Mouse (Mus musculus) gastrocnemius, adult 2 months (tissue): Measurements from ENCODE around the gene H2bfm. TPM values are rescaled to one million over a fixed set of nuclear protein-coding genes. Genes with fewer than 3 reads are reported as not detected.
"Not testable (repeated sequence)": the region's sequence is repeated elsewhere in the genome, so short reads cannot be mapped to it uniquely, and the experiment has no call there.

Experiments used
- DNase-seq: peaks from one replicate; pipeline ENCODE4 v3.0.0; 2022
- H3K27ac ChIP-seq: fragments of 200-600 bp; 2 replicates; pipeline ENCODE4 v1.8.1; 2022; ENCODE audit warnings: mild to moderate bottlenecking
- H3K4me3 ChIP-seq: fragments of 200-600 bp; 2 replicates; pipeline ENCODE4 v1.8.1; 2022; ENCODE audit warnings: mild to moderate bottlenecking, moderate library complexity
- CTCF ChIP-seq: fragments of 200-600 bp; IDR thresholded peaks from 2 replicates; pipeline ENCODE4 v1.8.1; 2022; ENCODE audit warnings: antibody characterized with exemption, mild to moderate bottlenecking, moderate library complexity
- intact Hi-C: fragments of 180-260 bp; cut with DNase I; formaldehyde crosslinking; loops from one replicate; pipeline ENCODE4 v1.15.1; 2025
- long read RNA-seq, 2 experiments: library from polyadenylated mRNA; stranded (forward); transcript quantifications; one replicate each; pipeline ENCODE4 v2.0.0; 2021
- total RNA-seq, 2 experiments: library from RNA; stranded (reverse); gene quantifications; 2 replicates each; pipeline ENCODE4 v1.2.3; 2021

The H2bfm gene
- total RNA-seq = not detected
- long read RNA-seq, experiment 1 = 0 reads
- long read RNA-seq, experiment 2 = 0 reads

DNA sequence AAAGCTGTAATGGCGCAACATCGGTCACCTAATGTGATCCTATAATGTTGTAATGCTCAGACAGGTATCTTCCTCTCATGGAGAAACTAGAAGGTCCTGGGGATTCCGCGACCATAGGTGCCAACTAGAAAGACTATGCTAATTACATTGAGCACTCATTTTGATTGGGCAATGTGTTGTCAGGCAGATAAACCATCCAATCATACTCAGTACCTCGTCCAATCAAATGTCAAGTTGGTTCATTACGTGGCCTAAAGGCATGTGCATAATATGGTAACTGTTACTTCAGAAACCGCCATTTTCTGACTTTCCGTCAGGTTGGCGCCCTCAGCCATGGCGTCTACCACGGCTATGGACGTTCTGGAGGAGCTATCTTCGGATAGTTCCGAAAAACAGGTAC is at the start of gene H2bfm:
TSS of gene H2bfm (plus strand) at position 295 of the 400 bp plus-strand sequence.
- no peak within 1 kb of the TSS for H3K4me3 ChIP-seq
- no peak for DNase-seq
- intact Hi-C loops = no loop called here
- no peak within 1 kb of the TSS for H3K27ac ChIP-seq
- TF ChIP-seq CTCF = no peak

- peak; percentile 21; the same call in 1 of the 2 replicates for TF ChIP-seq CTCF
- intact Hi-C loops = no loop called here
- H3K27ac ChIP-seq = no peak overlapping the region
- H3K4me3 ChIP-seq = no peak overlapping the region
- DNase-seq = no peak
These were observed 31.4 kb upstream of the H2bfm start for GRCm38 (mm10) chrX:136895757-136896156.

GRCm38 (mm10) chrX:136904369-136904768 is 22.8 kb upstream of the H2bfm start:
- no peak for DNase-seq
- H3K4me3 ChIP-seq = no peak overlapping the region
- TF ChIP-seq CTCF = no peak
- no peak overlapping the region for H3K27ac ChIP-seq
- intact Hi-C loops = no loop called here

DNA sequence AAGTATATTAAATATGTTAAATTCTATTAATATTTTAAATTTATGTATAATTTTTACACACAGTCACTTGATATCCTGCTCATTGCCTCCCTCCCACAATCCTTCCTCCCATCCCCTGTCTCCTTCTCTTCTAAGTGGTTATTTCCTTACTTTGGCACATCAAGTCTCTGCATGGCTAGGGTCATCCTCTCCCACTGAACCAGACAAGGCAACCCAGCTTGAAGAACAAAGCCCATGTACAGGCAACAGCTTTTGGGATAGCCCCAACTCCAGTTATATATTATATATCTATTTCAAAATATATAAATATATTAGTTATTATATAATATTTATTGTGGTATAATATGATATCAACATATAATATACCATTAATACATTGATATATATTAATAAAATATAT is 1.3 kb upstream of the H2bfm start:
- no peak overlapping the region for H3K4me3 ChIP-seq
- DNase-seq = no peak
- H3K27ac ChIP-seq = no peak overlapping the region
- intact Hi-C loops = no loop called here
- TF ChIP-seq CTCF = no peak

- no peak for DNase-seq
- Histone ChIP-seq H3K27ac (no peak overlapping the region), H3K4me3 (no peak overlapping the region)
- TF ChIP-seq CTCF = no peak
- intact Hi-C loops = no loop called here
These were observed 10.9 kb downstream of the H2bfm start for GRCm38 (mm10) chrX:136937985-136938384.

DNA sequence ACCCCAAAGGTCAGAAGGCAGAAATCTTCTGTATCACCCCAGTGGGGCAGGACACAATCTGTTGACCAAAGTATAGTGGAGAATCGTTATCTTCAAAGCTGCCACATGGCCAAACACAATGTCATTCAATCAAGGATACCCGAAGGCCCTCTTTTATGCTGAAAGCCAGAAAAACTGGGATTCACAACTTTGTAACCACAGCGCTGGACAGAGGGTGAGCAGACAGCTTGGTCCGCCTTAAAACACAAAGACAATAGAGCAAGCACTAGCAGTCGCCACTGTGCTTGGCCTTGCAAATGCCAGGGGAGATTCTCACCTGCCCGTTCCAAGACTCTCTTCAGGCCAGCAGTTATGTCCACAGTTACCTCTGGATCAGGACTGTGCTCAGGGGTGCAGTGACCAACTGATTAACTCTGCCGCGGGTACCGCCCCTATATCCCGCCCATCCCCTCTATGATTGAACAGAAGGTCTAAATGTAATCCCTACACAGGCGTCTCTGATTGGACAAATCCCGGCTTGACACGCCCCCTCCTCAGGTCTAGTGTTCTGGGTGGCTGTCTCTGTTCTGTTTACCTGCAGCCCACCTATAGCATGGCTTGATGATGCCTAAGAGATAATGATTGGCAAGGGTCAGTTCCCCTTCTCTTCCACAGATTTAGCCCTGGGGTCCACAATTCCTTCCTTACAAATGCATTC is 30.6 kb downstream of the H2bfm start:
- intact Hi-C loops, H3K27ac ChIP-seq: not testable (repeated sequence)
- H3K4me3 ChIP-seq = peak overlapping the region; percentile 59
- peak; percentile 16 for DNase-seq

DNA sequence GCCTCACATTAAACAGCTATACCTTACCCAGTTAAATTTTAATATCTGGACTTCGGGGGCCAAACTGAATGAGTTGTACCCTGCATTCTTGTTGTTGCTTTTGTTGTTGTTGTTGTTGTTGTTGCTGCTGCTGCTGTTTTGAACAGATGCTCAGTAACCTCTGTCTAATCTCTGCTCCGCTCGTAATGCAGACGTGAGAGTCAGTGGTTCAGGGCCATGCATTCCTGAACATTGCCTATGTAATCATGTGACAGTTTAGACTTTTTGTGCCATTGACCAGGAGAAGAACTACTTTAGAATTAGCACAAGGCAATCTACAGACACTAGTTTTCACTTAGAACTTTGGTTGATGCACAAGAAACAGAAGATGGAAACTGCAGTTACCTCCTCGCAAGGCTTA is 31.2 kb downstream of the H2bfm start:
- intact Hi-C loops = not testable (repeated sequence)

GRCm38 (mm10) chrX:136959688-136960087 is 32.6 kb downstream of the H2bfm start:
- Histone ChIP-seq H3K27ac (no peak overlapping the region), H3K4me3 (no peak overlapping the region)
- TF ChIP-seq CTCF = peak; percentile 40
- no peak for DNase-seq
- intact Hi-C loops = no loop called here

More for the DNA sequence above, 31.2 kb downstream of the H2bfm start:
- H3K27ac ChIP-seq, H3K4me3 ChIP-seq, DNase-seq: not testable (repeated sequence)

DNA sequence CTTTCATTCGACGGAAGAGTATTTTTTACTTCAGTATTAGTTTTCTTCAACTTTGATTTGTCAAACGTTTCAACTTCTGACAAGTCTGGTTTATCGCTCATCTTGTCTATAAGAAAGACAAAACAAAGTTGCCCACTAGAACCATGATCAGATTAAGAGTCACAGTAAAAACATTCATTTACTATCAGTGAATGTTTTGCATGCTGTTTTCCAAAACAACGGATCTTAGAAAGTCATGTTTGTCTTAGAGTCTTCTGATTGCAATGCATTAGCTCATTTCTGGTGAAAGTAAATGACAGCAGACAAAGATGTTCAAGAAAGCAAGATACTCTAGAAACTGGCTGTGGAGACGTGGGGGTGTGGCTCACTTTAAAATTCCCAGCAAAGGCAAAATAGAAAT is 48.3 kb downstream of the H2bfm start, which contains the start of gene Tmsb15b2:
TSS of gene Tmsb15b2 (minus strand) at position 101 of the 400 bp plus-strand sequence.
- H3K4me3 ChIP-seq = peak within 1 kb of the TSS; percentile 58
- intact Hi-C loops, H3K27ac ChIP-seq, DNase-seq: not testable (repeated sequence)

- no peak within 1 kb of the TSS for H3K27ac ChIP-seq
- H3K4me3 ChIP-seq = peak within 1 kb of the TSS; percentile 58
- peak; percentile 58 for DNase-seq
- TF ChIP-seq CTCF = no peak
- intact Hi-C loops = no loop called here
These were observed 49.4 kb downstream of the H2bfm start, which contains the start of the genes Tmsb15l and Tmsb15b1 for GRCm38 (mm10) chrX:136976424-136977084. Gene Tmsb15l, minus strand, starts transcription at chrX:136976869. Gene Tmsb15b1, minus strand, starts transcription at chrX:136976874.

Other genes starting within 250 kb of the H2bfm start
- 1 to 10 TPM; 1.8 to 3.0 TPM for gene Tceal1, start 219.3 kb upstream of the H2bfm start, total RNA-seq
- 100 to 1,000 TPM; 157 to 173 TPM for gene Morf4l2, start 183.6 kb upstream of the H2bfm start, total RNA-seq
- not detected for gene Glra4, start 147.2 kb upstream of the H2bfm start, total RNA-seq
- gene Plp1, start 104.7 kb upstream of the H2bfm start, total RNA-seq = 1 to 10 TPM; 2.3 to 3.1 TPM
- under 1 TPM in 1 of 2 experiments, not detected in 1; 0.05 TPM for gene Rab9b, start 58.6 kb upstream of the H2bfm start, total RNA-seq
- gene Tmsb15b2, start 48.2 kb downstream of the H2bfm start, total RNA-seq = 10 to 100 TPM in 1 of 2 experiments, 1 to 10 TPM in 1; 5.1 to 10.7 TPM
- gene Tmsb15l, start 49.5 kb downstream of the H2bfm start, total RNA-seq = under 1 TPM in 1 of 2 experiments, not detected in 1; 0.75 TPM
- gene Tmsb15b1, start 49.5 kb downstream of the H2bfm start, total RNA-seq = 1 to 10 TPM in 1 of 2 experiments, not detected in 1; 2.4 TPM
- under 1 TPM in 1 of 2 experiments, not detected in 1; 0.11 TPM for gene Zcchc18, start 65.8 kb downstream of the H2bfm start, total RNA-seq
- gene Slc25a53, start 111.0 kb downstream of the H2bfm start, total RNA-seq = 1 to 10 TPM; 1.8 to 4.0 TPM
- 1 to 10 TPM; 4.1 to 5.2 TPM for gene Fam199x, start 122.3 kb downstream of the H2bfm start, total RNA-seq
- not detected for gene Esx1, start 194.8 kb downstream of the H2bfm start, total RNA-seq